Mouse (Mus musculus): ENCODE results near the gene 1700028J19Rik.

- TF ChIP-seq CTCF (conservative IDR thresholded peaks at IDR 0.05; ENCODE audit: insufficient read depth, insufficient read length, low read depth, low read length) (no peak), POLR2A (IDR thresholded peaks at IDR 0.05; ENCODE audit: low read depth, low read length) (no peak)
These were observed 2.4 kb downstream of the 1700028J19Rik start for GRCm38 (mm10) chr7:44244080-44244479.

All from kidney, adult 2 months (tissue).